Mouse (Mus musculus) cerebellum, postnatal 4 days (tissue): Measurements from ENCODE around the gene Fam196b.

ENCODE experiments used
- DNase-seq, 2 experiments: peaks; one replicate each; pipeline ENCODE4 v3.0.0; 2022; ENCODE audit warnings: low spot score in 2 of 2, mixed read lengths in 1 of 2

Gene Fam196b

GRCm38 (mm10) chr11:34332344-34333031 lies 17.9 kb downstream of the Fam196b start:
- DNase-seq, result no peak

- no peak for DNase-seq
Measured at GRCm38 (mm10) chr11:34337907-34338306, 23.3 kb downstream of the Fam196b start.

- no peak for DNase-seq
Measured at GRCm38 (mm10) chr11:34339693-34340092, 25.1 kb downstream of the Fam196b start.

GRCm38 (mm10) chr11:34343742-34344307 lies 29.2 kb downstream of the Fam196b start:
- no peak for DNase-seq

GRCm38 (mm10) chr11:34344310-34344709 lies 29.7 kb downstream of the Fam196b start:
- no peak for DNase-seq

- peak; percentile 40 to 86 for DNase-seq
Measured at GRCm38 (mm10) chr11:34348287-34348918, 33.8 kb downstream of the Fam196b start.

GRCm38 (mm10) chr11:34349453-34350056 lies 34.9 kb downstream of the Fam196b start:
- DNase-seq, result no peak

GRCm38 (mm10) chr11:34355406-34355805 lies 40.8 kb downstream of the Fam196b start:
- DNase-seq, result no peak

- no peak for DNase-seq
Measured at GRCm38 (mm10) chr11:34356109-34356508, 41.5 kb downstream of the Fam196b start.

- no peak for DNase-seq
Measured at GRCm38 (mm10) chr11:34372224-34372623, 57.6 kb downstream of the Fam196b start.

GRCm38 (mm10) chr11:34375557-34375956 lies 60.9 kb downstream of the Fam196b start:
- no peak for DNase-seq

GRCm38 (mm10) chr11:34377649-34378048 lies 63.0 kb downstream of the Fam196b start:
- DNase-seq, result no peak

GRCm38 (mm10) chr11:34383501-34383900 lies 68.9 kb downstream of the Fam196b start:
- no peak for DNase-seq

GRCm38 (mm10) chr11:34384178-34384577 lies 69.6 kb downstream of the Fam196b start:
- DNase-seq, result no peak

GRCm38 (mm10) chr11:34385001-34385688 lies 70.5 kb downstream of the Fam196b start:
- DNase-seq, result no peak

- DNase-seq, result no peak
Measured at GRCm38 (mm10) chr11:34389261-34390116, 74.9 kb downstream of the Fam196b start.

- DNase-seq, result no peak
Measured at GRCm38 (mm10) chr11:34392105-34392504, 77.5 kb downstream of the Fam196b start.

GRCm38 (mm10) chr11:34395802-34396201 lies 81.2 kb downstream of the Fam196b start:
- DNase-seq, result no peak

GRCm38 (mm10) chr11:34397661-34398060 lies 83.0 kb downstream of the Fam196b start:
- no peak for DNase-seq

GRCm38 (mm10) chr11:34398555-34398954 lies 83.9 kb downstream of the Fam196b start:
- DNase-seq, result no peak

GRCm38 (mm10) chr11:34401343-34401742 lies 86.7 kb downstream of the Fam196b start:
- DNase-seq, result no peak
